Mouse (Mus musculus): ENCODE data around the gene Sorcs2. TPM values are rescaled to one million over a fixed set of nuclear protein-coding genes. Genes with fewer than 3 reads are reported as not detected.

The Sorcs2 gene
- polyA plus RNA-seq, 1 experiment from 2014 or later, result 3.5 TPM

GRCm38 (mm10) chr5:36434398-36434967 is 36.5 kb upstream of the Sorcs2 start:
- Histone ChIP-seq H3K4me3 (ENCODE audit: low read depth, low read length) (no peak overlapping the region), H3K36me3 (ENCODE audit: control insufficient read depth, insufficient read depth) (no peaks in the 10 kb centered on the region), H3K9ac (ENCODE audit: low read depth, low read length) (no peak overlapping the region), H3K4me1 (replicated peaks; ENCODE audit: control insufficient read depth, insufficient read depth, low read length) (no peaks in the 10 kb centered on the region), H3K27me3 (replicated peaks; ENCODE audit: control insufficient read depth, insufficient read depth, low read length) (no peaks in the 10 kb centered on the region), H3K27ac (ENCODE audit: low read depth, low read length) (no peak overlapping the region), H3K9me3 (ENCODE audit: control insufficient read depth) (no peaks in the 10 kb centered on the region), H3K4me2 (replicated peaks; ENCODE audit: low read depth) (no peak overlapping the region)
- WGBS, result 73% methylated on average over 9 of the region's 9 CpGs
- ATAC-seq, result no peak
- TF ChIP-seq CTCF (IDR thresholded peaks at IDR 0.05; ENCODE audit: low read depth), result no peak

GRCm38 (mm10) chr5:36431711-36432110 is 33.8 kb upstream of the Sorcs2 start:
- Histone ChIP-seq H3K36me3 (ENCODE audit: control insufficient read depth, insufficient read depth) (no peaks in the 10 kb centered on the region), H3K4me1 (replicated peaks; ENCODE audit: control insufficient read depth, insufficient read depth, low read length) (no peaks in the 10 kb centered on the region), H3K4me3 (ENCODE audit: low read depth, low read length) (no peak overlapping the region), H3K4me2 (replicated peaks; ENCODE audit: low read depth) (no peak overlapping the region), H3K9me3 (ENCODE audit: control insufficient read depth) (no peaks in the 10 kb centered on the region), H3K27ac (ENCODE audit: low read depth, low read length) (no peak overlapping the region), H3K27me3 (replicated peaks; ENCODE audit: control insufficient read depth, insufficient read depth, low read length) (no peaks in the 10 kb centered on the region), H3K9ac (ENCODE audit: low read depth, low read length) (no peak overlapping the region)
- TF ChIP-seq CTCF (IDR thresholded peaks at IDR 0.05; ENCODE audit: low read depth), result no peak
- WGBS, result 53% methylated on average over 2 of the region's 2 CpGs
- no peak for ATAC-seq

GRCm38 (mm10) chr5:36429551-36429950 is 31.6 kb upstream of the Sorcs2 start:
- H3K9me3 ChIP-seq (ENCODE audit: control insufficient read depth), result no peaks in the 10 kb centered on the region
- H3K4me1 ChIP-seq (replicated peaks; ENCODE audit: control insufficient read depth, insufficient read depth, low read length), result no peaks in the 10 kb centered on the region
- no peak for ATAC-seq
- no peak overlapping the region for H3K4me3 ChIP-seq (ENCODE audit: low read depth, low read length)
- H3K27ac ChIP-seq (ENCODE audit: low read depth, low read length), result no peak overlapping the region
- no peak overlapping the region for H3K9ac ChIP-seq (ENCODE audit: low read depth, low read length)
- no peak for TF ChIP-seq CTCF (IDR thresholded peaks at IDR 0.05; ENCODE audit: low read depth)
- H3K27me3 ChIP-seq (replicated peaks; ENCODE audit: control insufficient read depth, insufficient read depth, low read length), result no peaks in the 10 kb centered on the region
- no peaks in the 10 kb centered on the region for H3K36me3 ChIP-seq (ENCODE audit: control insufficient read depth, insufficient read depth)
- 87% methylated on average over 3 of the region's 3 CpGs for WGBS
- no peak overlapping the region for H3K4me2 ChIP-seq (replicated peaks; ENCODE audit: low read depth)

GRCm38 (mm10) chr5:36427831-36428230 is 29.9 kb upstream of the Sorcs2 start:
- Histone ChIP-seq H3K27me3 (replicated peaks; ENCODE audit: control insufficient read depth, insufficient read depth, low read length) (no peaks in the 10 kb centered on the region), H3K4me1 (replicated peaks; ENCODE audit: control insufficient read depth, insufficient read depth, low read length) (no peaks in the 10 kb centered on the region), H3K27ac (ENCODE audit: low read depth, low read length) (no peak overlapping the region), H3K36me3 (ENCODE audit: control insufficient read depth, insufficient read depth) (no peaks in the 10 kb centered on the region), H3K9ac (ENCODE audit: low read depth, low read length) (no peak overlapping the region), H3K4me2 (replicated peaks; ENCODE audit: low read depth) (no peak overlapping the region), H3K4me3 (ENCODE audit: low read depth, low read length) (no peak overlapping the region), H3K9me3 (ENCODE audit: control insufficient read depth) (no peaks in the 10 kb centered on the region)
- no peak for TF ChIP-seq CTCF (IDR thresholded peaks at IDR 0.05; ENCODE audit: low read depth)
- 16% methylated on average over 11 of the region's 11 CpGs for WGBS
- no peak for ATAC-seq

- H3K4me2 ChIP-seq (replicated peaks; ENCODE audit: low read depth), result no peak overlapping the region
- no peaks in the 10 kb centered on the region for H3K36me3 ChIP-seq (ENCODE audit: control insufficient read depth, insufficient read depth)
- no peaks in the 10 kb centered on the region for H3K9me3 ChIP-seq (ENCODE audit: control insufficient read depth)
- no peak for TF ChIP-seq CTCF (IDR thresholded peaks at IDR 0.05; ENCODE audit: low read depth)
- no peak overlapping the region for H3K4me3 ChIP-seq (ENCODE audit: low read depth, low read length)
- H3K27ac ChIP-seq (ENCODE audit: low read depth, low read length), result no peak overlapping the region
- H3K9ac ChIP-seq (ENCODE audit: low read depth, low read length), result no peak overlapping the region
- no peaks in the 10 kb centered on the region for H3K27me3 ChIP-seq (replicated peaks; ENCODE audit: control insufficient read depth, insufficient read depth, low read length)
- no peaks in the 10 kb centered on the region for H3K4me1 ChIP-seq (replicated peaks; ENCODE audit: control insufficient read depth, insufficient read depth, low read length)
- WGBS, result 57% methylated on average over 5 of the region's 5 CpGs
- ATAC-seq, result no peak
Observed at GRCm38 (mm10) chr5:36426404-36426803, 28.5 kb upstream of the Sorcs2 start.

GRCm38 (mm10) chr5:36424676-36425075 is 26.7 kb upstream of the Sorcs2 start:
- no peak overlapping the region for H3K4me3 ChIP-seq (ENCODE audit: low read depth, low read length)
- no peak for ATAC-seq
- no peaks in the 10 kb centered on the region for H3K27me3 ChIP-seq (replicated peaks; ENCODE audit: control insufficient read depth, insufficient read depth, low read length)
- no peak overlapping the region for H3K4me2 ChIP-seq (replicated peaks; ENCODE audit: low read depth)
- H3K27ac ChIP-seq (ENCODE audit: low read depth, low read length), result no peak overlapping the region
- no peaks in the 10 kb centered on the region for H3K4me1 ChIP-seq (replicated peaks; ENCODE audit: control insufficient read depth, insufficient read depth, low read length)
- H3K9me3 ChIP-seq (ENCODE audit: control insufficient read depth), result no peaks in the 10 kb centered on the region
- H3K36me3 ChIP-seq (ENCODE audit: control insufficient read depth, insufficient read depth), result no peaks in the 10 kb centered on the region
- TF ChIP-seq CTCF (IDR thresholded peaks at IDR 0.05; ENCODE audit: low read depth), result no peak
- no peak overlapping the region for H3K9ac ChIP-seq (ENCODE audit: low read depth, low read length)

- no peaks in the 10 kb centered on the region for H3K27me3 ChIP-seq (replicated peaks; ENCODE audit: control insufficient read depth, insufficient read depth, low read length)
- no peak for ATAC-seq
- H3K9ac ChIP-seq (ENCODE audit: low read depth, low read length), result no peak overlapping the region
- TF ChIP-seq CTCF (IDR thresholded peaks at IDR 0.05; ENCODE audit: low read depth), result no peak
- H3K9me3 ChIP-seq (ENCODE audit: control insufficient read depth), result no peaks in the 10 kb centered on the region
- no peak overlapping the region for H3K27ac ChIP-seq (ENCODE audit: low read depth, low read length)
- H3K36me3 ChIP-seq (ENCODE audit: control insufficient read depth, insufficient read depth), result no peaks in the 10 kb centered on the region
- H3K4me1 ChIP-seq (replicated peaks; ENCODE audit: control insufficient read depth, insufficient read depth, low read length), result no peaks in the 10 kb centered on the region
- no peak overlapping the region for H3K4me2 ChIP-seq (replicated peaks; ENCODE audit: low read depth)
- H3K4me3 ChIP-seq (ENCODE audit: low read depth, low read length), result no peak overlapping the region
Observed at GRCm38 (mm10) chr5:36422689-36423088, 24.8 kb upstream of the Sorcs2 start.

All from intestine, postnatal 0 days (tissue).